In the genomic region with DNA sequence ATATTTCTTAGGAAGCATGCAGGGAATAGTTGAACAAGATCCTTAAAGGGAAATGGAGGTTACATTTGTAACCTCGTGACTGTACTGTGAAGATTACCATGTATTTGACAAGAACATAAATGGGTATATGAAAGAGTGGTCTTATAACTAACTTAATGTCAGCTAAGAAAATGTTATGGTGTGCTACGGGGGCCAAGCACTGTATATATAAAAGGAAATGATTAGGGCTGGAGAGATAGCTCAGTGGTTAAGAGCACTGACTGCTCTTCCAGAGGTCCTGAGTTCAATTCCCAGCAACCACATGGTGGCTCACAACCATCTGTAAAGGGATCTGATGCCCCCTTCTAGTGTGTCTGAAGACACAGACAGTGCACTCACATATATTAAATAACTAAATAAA, we compare ENCODE assay signal across 1 mouse cellular context.
TF ChIP-seq lines count a peak whose summit lies in the region.

No protein-coding gene starts in this region.

TF ChIP-seq in MEL, 35 proteins besides CTCF, POLR2A, EP300 and RAD21 (continued from another document):
- no peak for TF ChIP-seq SMC3 (IDR thresholded peaks at IDR 0.05; ENCODE audit: low read depth, low read length)
- no peak for TF ChIP-seq POLR2AphosphoS2 (IDR thresholded peaks at IDR 0.05; ENCODE audit: low read length)
- 0 out of 2 replicates have a peak, but pooled peaks have one; percentile 32 for TF ChIP-seq RCOR1 (IDR thresholded peaks at IDR 0.05; ENCODE audit: low read depth, low read length)
- no peak for TF ChIP-seq ZC3H11A (IDR thresholded peaks at IDR 0.05; ENCODE audit: low read depth, low read length)
- peak; percentile 39; the same call in 1 of the 2 replicates for TF ChIP-seq MAFK (IDR thresholded peaks at IDR 0.05; ENCODE audit: borderline replicate concordance, low read depth, low read length)
